Mouse (Mus musculus): ENCODE results near the gene Lhx3.

The Lhx3 gene

GRCm38 (mm10) chr2:26208126-26208789 is at the start of gene Lhx3:
Gene Lhx3 (minus strand): TSS chr2:26208289.
- peak; percentile 61 to 87 for DNase-seq (ENCODE audit: low spot score in 2 of 2)

- no peak for DNase-seq (ENCODE audit: low spot score in 2 of 2)
Observed at GRCm38 (mm10) chr2:26257315-26258096, 49.4 kb upstream of the Lhx3 start.

GRCm38 (mm10) chr2:26254816-26255215 is 46.7 kb upstream of the Lhx3 start:
- DNase-seq (ENCODE audit: low spot score in 2 of 2): no peak

GRCm38 (mm10) chr2:26252514-26253206 is 44.6 kb upstream of the Lhx3 start:
- no peak for DNase-seq (ENCODE audit: low spot score in 2 of 2)

GRCm38 (mm10) chr2:26247531-26247930 is 39.4 kb upstream of the Lhx3 start:
- DNase-seq (ENCODE audit: low spot score in 2 of 2): no peak

DNA sequence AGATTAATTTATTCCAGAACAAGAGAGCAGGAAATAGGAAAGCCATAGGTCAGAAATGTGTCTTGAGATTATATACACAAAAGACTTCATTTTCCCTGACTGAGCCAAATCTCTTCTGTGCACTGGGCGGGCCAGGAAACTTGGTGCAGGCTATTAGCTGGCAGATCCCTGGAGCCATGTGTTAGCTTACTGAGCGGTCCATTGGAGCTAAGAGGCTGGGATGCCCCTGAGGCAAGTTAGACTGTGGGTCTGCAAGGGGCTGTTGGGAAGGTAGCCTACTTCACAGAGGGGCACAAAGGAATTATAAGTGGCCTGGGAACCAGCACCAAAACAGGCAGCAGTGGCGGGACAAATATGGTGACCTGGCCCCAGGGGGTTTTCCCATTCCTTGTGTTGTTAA is 32.8 kb upstream of the Lhx3 start:
- no peak for DNase-seq (ENCODE audit: low spot score in 2 of 2)

- no peak for DNase-seq (ENCODE audit: low spot score in 2 of 2)
Observed at GRCm38 (mm10) chr2:26240330-26240729, 32.2 kb upstream of the Lhx3 start.

DNA sequence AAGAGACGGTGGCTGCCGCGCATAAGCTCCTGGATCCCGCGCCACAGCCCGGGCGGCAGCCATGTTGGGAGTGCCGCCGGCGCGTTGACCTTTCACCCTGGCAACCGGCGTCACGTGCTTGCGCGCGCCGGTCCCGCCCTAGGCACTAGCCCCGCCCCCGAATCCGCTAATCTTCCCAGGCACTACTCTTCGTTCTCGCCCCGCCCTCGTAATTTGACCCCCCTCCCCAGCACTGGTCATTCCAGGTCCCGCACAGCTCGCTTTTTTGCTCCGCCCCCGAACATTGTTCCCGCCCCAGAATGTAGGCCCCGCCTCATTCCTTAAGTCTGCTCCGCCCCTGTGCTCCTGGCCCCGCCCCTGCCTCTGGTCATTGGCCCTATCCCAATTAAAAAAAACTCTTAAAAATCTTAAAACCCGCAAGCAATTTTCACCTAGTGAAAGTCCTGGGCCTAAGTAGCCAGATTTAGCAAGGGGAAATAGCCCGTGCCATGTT is 29.2 kb upstream of the Lhx3 start, which contains the start of gene Qsox2:
TSS of gene Qsox2 (minus strand) at position 236 of the 493 bp plus-strand sequence.
- peak; percentile 78 to 93 for DNase-seq (ENCODE audit: low spot score in 2 of 2)

DNA sequence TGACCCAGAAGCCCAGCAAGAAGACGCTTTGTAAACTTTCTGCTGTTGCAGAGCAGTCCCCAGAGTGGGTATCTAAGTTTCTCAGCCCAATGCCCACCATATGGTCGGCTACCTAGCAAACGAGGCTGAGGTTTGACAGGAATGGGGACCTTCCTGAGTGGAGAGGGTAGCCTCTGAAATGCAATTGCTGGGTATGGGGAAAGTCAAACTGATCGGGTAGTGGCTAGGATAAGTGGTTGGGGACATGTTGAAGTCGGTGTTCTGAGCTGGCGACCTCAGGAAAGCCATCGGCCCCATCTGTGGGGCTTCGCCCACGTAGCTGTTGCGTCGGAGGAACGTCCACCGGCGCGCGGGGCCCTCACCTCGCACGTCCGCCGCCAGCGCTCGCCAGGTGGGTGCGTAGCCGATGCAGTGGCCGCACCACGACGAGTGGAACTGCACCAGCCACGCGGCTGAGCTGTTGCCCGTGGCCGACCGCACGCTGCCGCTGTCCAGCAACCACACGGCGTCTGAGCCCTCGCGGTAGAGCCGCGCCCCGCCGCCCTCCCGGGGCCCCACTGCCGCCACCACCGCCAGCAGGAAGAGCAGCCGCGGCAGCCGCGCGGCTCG is 28.7 kb upstream of the Lhx3 start:
- DNase-seq (ENCODE audit: low spot score in 2 of 2): no peak

DNA sequence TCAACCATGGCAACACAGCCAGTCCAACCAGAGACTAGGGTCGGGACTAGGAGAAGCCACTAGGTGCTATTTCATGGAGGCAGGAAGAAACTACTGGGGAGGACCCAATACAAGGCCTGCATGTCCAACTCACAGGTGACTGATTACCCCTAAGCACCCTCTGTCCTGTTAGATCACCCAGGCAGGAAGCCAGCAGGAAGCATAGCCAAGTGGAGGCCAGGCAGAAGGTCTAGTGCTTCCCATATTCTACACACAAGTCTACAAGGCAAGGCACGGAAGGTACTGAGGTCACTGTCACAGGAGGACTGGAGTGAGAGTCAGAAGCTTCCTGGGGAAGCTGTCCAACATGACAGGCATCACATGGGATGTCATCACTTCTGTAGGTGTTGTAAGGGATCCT is 26.7 kb upstream of the Lhx3 start:
- DNase-seq (ENCODE audit: low spot score in 2 of 2): no peak

DNA sequence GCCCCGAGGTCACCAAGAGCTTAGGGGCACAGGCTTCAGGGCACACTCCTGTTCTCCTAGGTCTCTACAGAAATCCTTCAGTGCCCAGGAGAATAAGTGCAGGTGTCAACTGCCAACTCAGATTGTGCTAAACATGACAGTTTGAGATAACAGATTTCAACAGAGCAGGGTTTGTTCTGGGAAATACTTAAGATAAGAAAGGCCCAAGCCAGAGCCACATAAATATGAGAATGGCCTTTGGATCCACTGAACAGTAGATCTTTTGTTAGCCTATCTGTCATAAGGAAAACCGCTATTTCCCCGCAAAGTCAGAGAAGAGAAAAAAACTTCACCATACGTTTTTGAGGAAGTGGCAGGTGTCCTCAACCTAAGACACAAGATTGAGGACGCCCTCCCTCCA is 26.2 kb upstream of the Lhx3 start:
- DNase-seq (ENCODE audit: low spot score in 2 of 2): no peak

- DNase-seq (ENCODE audit: low spot score in 2 of 2): no peak
Observed at GRCm38 (mm10) chr2:26231366-26231765, 23.3 kb upstream of the Lhx3 start.

DNA sequence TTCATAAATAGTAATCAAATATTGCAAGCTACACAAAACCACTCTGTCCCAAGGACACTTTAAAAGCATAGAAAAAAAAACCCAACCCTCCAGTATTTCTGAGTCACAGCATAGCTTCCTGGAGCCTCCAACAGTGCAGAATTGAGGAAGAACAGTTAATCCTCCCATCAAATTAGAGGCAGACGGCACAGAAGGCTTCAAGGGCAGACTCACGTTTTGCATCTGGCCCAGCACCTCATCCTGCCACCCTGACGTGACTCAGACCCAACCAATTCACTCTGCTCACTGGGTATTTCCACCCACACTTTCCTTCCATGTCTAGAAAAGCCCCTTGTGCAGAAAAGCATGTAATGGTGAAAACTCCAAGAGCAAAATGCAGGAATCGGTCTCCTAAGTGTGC is 22.2 kb upstream of the Lhx3 start:
- no peak for DNase-seq (ENCODE audit: low spot score in 2 of 2)

DNA sequence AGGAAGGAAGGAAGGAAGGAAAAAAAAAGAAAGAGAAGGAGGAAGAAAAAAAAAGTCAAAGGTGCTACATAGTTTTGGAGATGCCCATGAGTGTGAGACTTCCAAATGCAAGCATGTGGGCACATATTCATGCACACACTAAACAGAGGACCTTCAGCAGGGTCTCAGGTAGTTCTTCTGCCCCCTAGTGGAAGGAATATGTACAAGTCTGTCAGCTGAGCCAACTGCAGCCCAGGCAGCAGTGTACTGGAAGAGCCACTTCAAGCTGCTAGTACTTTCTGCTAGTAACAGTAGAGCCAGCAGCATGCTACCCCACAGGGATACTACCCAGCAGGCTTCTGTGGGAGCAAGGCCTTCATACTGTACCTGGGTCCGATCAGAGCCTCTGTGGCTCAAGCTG is 19.7 kb upstream of the Lhx3 start:
- no peak for DNase-seq (ENCODE audit: low spot score in 2 of 2)

- no peak for DNase-seq (ENCODE audit: low spot score in 2 of 2)
Observed at GRCm38 (mm10) chr2:26225242-26225641, 17.2 kb upstream of the Lhx3 start.

GRCm38 (mm10) chr2:26223961-26224360 is 15.9 kb upstream of the Lhx3 start:
- no peak for DNase-seq (ENCODE audit: low spot score in 2 of 2)

DNA sequence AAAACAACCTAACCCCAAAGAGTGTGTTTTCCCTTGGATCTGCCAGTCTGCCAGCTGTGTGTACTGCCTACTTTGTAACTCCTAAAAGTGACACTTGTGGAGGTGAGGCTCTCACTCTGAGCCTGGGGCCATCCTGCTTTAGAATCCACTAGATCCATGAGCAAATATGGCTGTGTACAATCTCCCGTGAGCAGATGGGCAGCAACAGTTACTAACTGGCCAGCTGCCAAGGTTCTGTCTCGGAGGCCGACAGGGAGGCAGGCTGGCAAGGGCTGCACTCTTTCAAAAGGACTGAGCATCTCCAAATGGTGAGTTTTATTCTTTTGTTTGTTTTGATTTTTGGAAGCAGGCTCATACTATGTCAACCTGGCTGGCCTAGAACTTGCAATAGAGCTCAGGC is 6.4 kb upstream of the Lhx3 start:
- peak in 1 of 2 experiments; percentile 79 for DNase-seq (ENCODE audit: low spot score in 2 of 2)

- no peak for DNase-seq (ENCODE audit: low spot score in 2 of 2)
Observed at GRCm38 (mm10) chr2:26209566-26209965, 1.5 kb upstream of the Lhx3 start.

DNA sequence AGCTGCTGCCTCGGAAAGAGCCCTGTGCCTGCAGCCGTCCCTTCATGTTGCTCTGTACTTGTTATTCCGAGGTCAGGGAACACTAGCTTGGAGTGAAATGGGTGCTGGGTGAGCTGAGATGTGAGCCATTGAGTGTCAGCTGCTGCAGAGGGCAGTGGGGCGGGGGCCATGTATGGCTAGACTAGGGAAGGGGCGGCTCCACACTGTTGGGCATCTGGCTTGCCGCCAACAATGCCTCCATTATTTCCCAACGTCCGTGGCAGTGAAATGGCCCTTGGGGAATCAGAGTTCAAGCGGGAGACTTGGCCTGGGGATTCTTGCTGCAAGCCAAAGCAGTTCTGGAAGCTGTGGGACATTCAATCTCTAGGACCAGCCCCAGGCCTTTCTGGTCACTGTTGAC is 530 bp downstream of the Lhx3 start:
- no peak for DNase-seq (ENCODE audit: low spot score in 2 of 2)

DNA sequence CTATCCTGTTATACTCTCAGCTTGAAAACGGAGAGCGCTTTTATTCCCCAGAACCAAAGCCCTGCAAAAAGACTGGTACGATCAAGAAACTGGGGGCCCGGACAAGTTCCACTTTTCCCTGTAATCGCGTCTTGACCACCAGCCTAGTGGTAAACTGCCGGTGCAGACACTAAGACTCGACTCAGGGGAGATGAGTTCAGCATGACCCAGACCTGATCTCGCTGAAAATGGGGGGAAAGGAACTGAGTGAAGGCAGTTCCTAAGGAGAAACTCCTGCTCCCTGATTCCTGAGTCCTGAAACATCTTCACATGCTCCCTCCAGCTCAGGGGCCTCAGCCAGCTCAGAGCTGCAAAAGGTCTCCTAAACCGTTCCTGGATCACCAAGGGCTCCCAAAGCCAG is 2.3 kb downstream of the Lhx3 start:
- no peak for DNase-seq (ENCODE audit: low spot score in 2 of 2)

DNA sequence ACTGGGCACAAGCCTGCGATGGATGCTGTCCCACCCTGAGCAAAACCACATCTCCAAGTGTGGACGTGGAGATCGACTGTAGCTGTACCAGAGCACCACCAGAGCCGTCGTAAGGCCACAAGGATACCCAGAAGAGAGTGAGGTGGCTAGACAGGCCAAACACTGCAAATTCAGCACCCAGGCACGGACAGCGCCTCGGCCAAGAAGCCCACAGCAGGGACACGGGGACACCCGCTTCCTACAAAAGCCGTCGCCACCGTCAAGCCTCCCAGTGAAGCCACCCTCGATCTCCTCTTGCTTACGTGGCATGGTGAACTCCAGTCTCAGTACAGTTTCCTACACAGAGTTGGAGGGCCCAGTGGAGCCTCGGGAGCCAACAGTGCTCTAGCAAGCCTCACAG is 3.0 kb downstream of the Lhx3 start:
- peak in 1 of 2 experiments; percentile 58 for DNase-seq (ENCODE audit: low spot score in 2 of 2)

DNA sequence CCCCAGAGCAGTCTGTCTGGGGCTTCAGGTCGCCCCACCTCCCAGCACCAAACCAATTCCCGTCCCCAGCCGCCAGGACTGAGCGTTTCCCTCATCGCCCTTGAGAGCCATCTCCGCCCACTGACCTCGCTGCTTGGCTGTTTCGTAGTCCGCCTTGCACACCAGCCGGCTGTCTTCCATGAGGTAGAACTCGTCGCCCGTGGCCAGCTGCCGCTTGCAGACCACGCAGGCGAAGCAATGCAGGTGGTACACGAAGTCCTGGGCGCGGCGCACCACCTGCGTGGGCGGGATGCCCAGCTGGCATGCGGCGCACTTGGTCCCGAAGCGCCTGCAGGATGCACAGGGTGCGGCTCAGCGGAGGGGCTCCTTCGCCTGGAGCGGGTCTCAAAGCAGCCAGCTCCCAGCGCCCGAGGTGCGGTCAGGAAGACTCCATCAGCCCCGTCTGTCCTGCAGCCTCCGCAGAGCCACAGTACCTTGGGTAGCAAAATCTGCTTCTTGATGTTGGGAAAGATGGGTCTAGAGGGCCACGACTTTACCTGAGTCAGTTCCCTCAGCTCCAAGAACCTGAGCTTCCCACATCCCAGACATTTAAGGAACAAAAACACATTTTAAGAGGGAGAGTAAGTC is 5.1 kb downstream of the Lhx3 start:
- DNase-seq (ENCODE audit: low spot score in 2 of 2): no peak
